Mouse (Mus musculus) stomach, postnatal 0 days (tissue): ENCODE results near the gene Clps. TPM values are rescaled to one million over a fixed set of nuclear protein-coding genes. Genes with fewer than 3 reads are reported as not detected.
A peak's percentile ranks its signal among the peaks of the same experiment; 100 is the strongest.

Experiments used
- ATAC-seq: fragments of 200-750 bp; cut with Nextera tagmentation; 2 replicates; pipeline ENCODE4 v1.8.0; 2017; ENCODE audit not compliant: low FRiP score, low TSS enrichment
- DNase-seq: peaks from one replicate; pipeline ENCODE4 v3.0.0-alpha.2; 2016; ENCODE audit warnings: low spot score
- H3K27ac ChIP-seq: fragments of 300-500 bp; sonication (generic); replicated peaks from 2 replicates; pipeline ENCODE4 v1.5.1; 2014; ENCODE audit warnings: mild to moderate bottlenecking, control low read depth
- H3K27me3 ChIP-seq: fragments of 300-500 bp; sonication (generic); 2 replicates; pipeline ENCODE4 v1.6.1; 2014; ENCODE audit warnings: low read length; ENCODE audit not compliant: control insufficient read depth, insufficient read depth
- H3K36me3 ChIP-seq: fragments of 300-500 bp; sonication (generic); 2 replicates; pipeline ENCODE4 v1.6.1; 2014; ENCODE audit warnings: low read length, mixed read lengths; ENCODE audit not compliant: control insufficient read depth, insufficient read depth
- H3K4me1 ChIP-seq: fragments of 300-500 bp; sonication (generic); replicated peaks from 2 replicates; pipeline ENCODE4 v1.6.1; 2014; ENCODE audit warnings: antibody characterized with exemption; ENCODE audit not compliant: control insufficient read depth, insufficient read depth
- H3K4me2 ChIP-seq: fragments of 300-500 bp; sonication (generic); replicated peaks from 2 replicates; pipeline ENCODE4 v1.6.1; 2014; ENCODE audit warnings: low read depth, mild to moderate bottlenecking, control low read depth, moderate library complexity
- H3K4me3 ChIP-seq: fragments of 300-500 bp; sonication (generic); 2 replicates; pipeline ENCODE4 v1.5.1; 2014; ENCODE audit warnings: low read depth, low read length, control low read depth
- H3K9ac ChIP-seq: fragments of 300-500 bp; sonication (generic); 2 replicates; pipeline ENCODE4 v1.6.1; 2014; ENCODE audit warnings: mild to moderate bottlenecking, low read length, control low read depth, mixed read lengths
- H3K9me3 ChIP-seq: fragments of 300-500 bp; sonication (generic); 2 replicates; pipeline ENCODE4 v1.6.1; 2016; ENCODE audit warnings: low read length; ENCODE audit not compliant: control insufficient read depth
- CTCF ChIP-seq: IDR thresholded peaks from 2 replicates; pipeline ENCODE4 v1.5.1; 2016; ENCODE audit warnings: antibody characterized with exemption, low read depth, mild to moderate bottlenecking, moderate library complexity
- EP300 ChIP-seq: optimal IDR thresholded peaks from 2 replicates; pipeline ENCODE3; 2016; ENCODE audit warnings: antibody characterized with exemption
- WGBS: fragments of 180-500 bp; shearing (Covaris S2); extraction: QIAGEN DNeasy Blood & Tissue Kit; methylation state at CpG from one replicate; pipeline ENCODE4 v1.1.7; 2014; 5-methylcytosine and 5-hydroxymethylcytosine counted together
- polyA plus RNA-seq: library from polyadenylated mRNA; unstranded; fragments of >200 nt; fragmentation: Nextera tagmentation; extraction: Ambion mirVana; gene quantifications from 2 replicates; pipeline ENCODE4 v1.2.1, GENCODE M21; 2015

The Clps gene
- polyA plus RNA-seq, 1 experiment from 2014 or later = 1,944 TPM

- Histone ChIP-seq H3K4me1 (peaks cover 14% of the 10 kb centered on the region), H3K9me3 (no peaks in the 10 kb centered on the region), H3K27ac (peak overlapping the region; percentile 67), H3K36me3 (no peaks in the 10 kb centered on the region), H3K9ac (no peak overlapping the region), H3K27me3 (no peaks in the 10 kb centered on the region), H3K4me2 (peak overlapping the region; percentile 97), H3K4me3 (no peak overlapping the region)
- TF ChIP-seq EP300 (no peak), CTCF (no peak)
- 79% methylated on average over 23 of the region's 23 CpGs for WGBS
- no peak for DNase-seq
- ATAC-seq = no peak
Observed at GRCm38 (mm10) chr17:28524009-28524695, 36.4 kb downstream of the Clps start.

- H3K9me3 ChIP-seq = no peaks in the 10 kb centered on the region
- peak overlapping the region; percentile 97 for H3K4me2 ChIP-seq
- H3K4me1 ChIP-seq = peaks cover 17% of the 10 kb centered on the region
- 11% methylated on average over 27 of the region's 28 CpGs for WGBS
- no peak; the same call in 1 of the 2 replicates for ATAC-seq
- peak overlapping the region; percentile 97 for H3K27ac ChIP-seq
- no peak for DNase-seq
- TF ChIP-seq CTCF (no peak), EP300 (no peak)
- H3K9ac ChIP-seq = peak overlapping the region; percentile 83
- no peaks in the 10 kb centered on the region for H3K36me3 ChIP-seq
- peak overlapping the region; percentile 61 for H3K4me3 ChIP-seq
- no peaks in the 10 kb centered on the region for H3K27me3 ChIP-seq
Observed at GRCm38 (mm10) chr17:28523355-28524008, 37.1 kb downstream of the Clps start.

GRCm38 (mm10) chr17:28522623-28523354 lies 37.8 kb downstream of the Clps start:
- peak overlapping the region; percentile 61 for H3K4me3 ChIP-seq
- TF ChIP-seq EP300 (peak; percentile 92), CTCF (peak; percentile 20; the same call in 1 of the 2 replicates)
- under 1% methylated on average over 43 of the region's 66 CpGs for WGBS
- H3K27ac ChIP-seq = peak overlapping the region; percentile 97
- H3K9ac ChIP-seq = peak overlapping the region; percentile 83
- DNase-seq = peak; percentile 92
- H3K4me1 ChIP-seq = peaks cover 19% of the 10 kb centered on the region
- H3K4me2 ChIP-seq = peak overlapping the region; percentile 97
- H3K27me3 ChIP-seq = no peaks in the 10 kb centered on the region
- H3K9me3 ChIP-seq = no peaks in the 10 kb centered on the region
- ATAC-seq = peak; percentile 77
- H3K36me3 ChIP-seq = no peaks in the 10 kb centered on the region

GRCm38 (mm10) chr17:28521920-28522319 lies 38.6 kb downstream of the Clps start:
- DNase-seq (no peak), ATAC-seq (no peak)
- Histone ChIP-seq H3K9ac (peak overlapping the region; percentile 18; the same call in 1 of the 2 replicates), H3K27me3 (no peaks in the 10 kb centered on the region), H3K9me3 (no peaks in the 10 kb centered on the region), H3K4me2 (peak overlapping the region; percentile 97), H3K4me1 (peaks cover 11% of the 10 kb centered on the region; the same call in 1 of the 2 replicates), H3K36me3 (no peaks in the 10 kb centered on the region), H3K4me3 (peak overlapping the region; percentile 61), H3K27ac (peak overlapping the region; percentile 97)
- 42% methylated on average over 6 of the region's 6 CpGs for WGBS
- TF ChIP-seq CTCF = no peak
- TF ChIP-seq EP300 = no peak

GRCm38 (mm10) chr17:28521071-28521726 lies 39.4 kb downstream of the Clps start:
- Histone ChIP-seq H3K27ac (peak overlapping the region; percentile 97; the same call in 1 of the 2 replicates), H3K4me2 (no peak overlapping the region), H3K4me3 (no peak overlapping the region), H3K9me3 (no peaks in the 10 kb centered on the region), H3K4me1 (peaks cover 11% of the 10 kb centered on the region; the same call in 1 of the 2 replicates), H3K27me3 (no peaks in the 10 kb centered on the region), H3K36me3 (no peaks in the 10 kb centered on the region), H3K9ac (no peak overlapping the region)
- ATAC-seq (no peak), DNase-seq (no peak)
- 61% methylated on average over 5 of the region's 5 CpGs for WGBS
- no peak for TF ChIP-seq EP300
- TF ChIP-seq CTCF = no peak
